Mouse (Mus musculus) liver, embryonic 11.5 days (tissue): Measurements from ENCODE around the gene Slc39a7. TPM values are rescaled to one million over a fixed set of nuclear protein-coding genes. Genes with fewer than 3 reads are reported as not detected.
"Not testable (repeated sequence)": the region's sequence is repeated elsewhere in the genome, so short reads cannot be mapped to it uniquely, and the experiment has no call there.

Source experiments
- ATAC-seq: fragments of 200-750 bp; cut with Nextera tagmentation; replicated peaks from 2 replicates; pipeline ENCODE4 v1.8.0; 2017; ENCODE audit warnings: moderate number of reproducible peaks, mild to moderate bottlenecking, moderate TSS enrichment, moderate library complexity; ENCODE audit not compliant: low FRiP score
- DNase-seq: peaks from one replicate; pipeline ENCODE4 v3.0.0-alpha.2; 2017; ENCODE audit warnings: low spot score
- H3K27ac ChIP-seq: fragments of 300-500 bp; sonication (generic); 2 replicates; pipeline ENCODE4 v1.5.1; 2014; ENCODE audit warnings: mild to moderate bottlenecking, low read depth, low read length, control low read depth
- H3K27me3 ChIP-seq: fragments of 300-500 bp; sonication (generic); replicated peaks from 2 replicates; pipeline ENCODE4 v1.6.1; 2014; ENCODE audit warnings: low read length, mixed read lengths; ENCODE audit not compliant: control insufficient read depth, insufficient read depth
- H3K36me3 ChIP-seq: fragments of 300-500 bp; sonication (generic); 2 replicates; pipeline ENCODE4 v1.6.1; 2014; ENCODE audit warnings: mild to moderate bottlenecking, low read length, moderate library complexity, mixed read lengths; ENCODE audit not compliant: control insufficient read depth, insufficient read depth
- H3K4me1 ChIP-seq: fragments of 300-500 bp; sonication (generic); replicated peaks from 2 replicates; pipeline ENCODE4 v1.6.1; 2014; ENCODE audit warnings: low read length, mixed read lengths; ENCODE audit not compliant: control insufficient read depth, insufficient read depth
- H3K4me2 ChIP-seq: fragments of 300-500 bp; sonication (generic); 2 replicates; pipeline ENCODE4 v1.6.1; 2014; ENCODE audit warnings: mild to moderate bottlenecking, control low read depth, moderate library complexity
- H3K4me3 ChIP-seq: fragments of 300-500 bp; sonication (generic); 2 replicates; pipeline ENCODE4 v1.5.1; 2014; ENCODE audit warnings: low read depth, low read length, control low read depth
- H3K9ac ChIP-seq: fragments of 300-500 bp; sonication (generic); 2 replicates; pipeline ENCODE4 v1.6.1; 2014; ENCODE audit warnings: low read depth, low read length, control low read depth
- H3K9me3 ChIP-seq: fragments of 300-500 bp; sonication (generic); 2 replicates; pipeline ENCODE4 v1.6.1; 2016; ENCODE audit warnings: low read length, inconsistent platforms, mixed read lengths; ENCODE audit not compliant: control insufficient read depth
- WGBS: fragments of 180-500 bp; shearing (Covaris S2); extraction: QIAGEN DNeasy Blood & Tissue Kit; methylation state at CpG from one replicate; pipeline ENCODE4 v1.1.7; 2014; 5-methylcytosine and 5-hydroxymethylcytosine counted together
- polyA plus RNA-seq: library from polyadenylated mRNA; unstranded; fragments of >200 nt; fragmentation: Nextera tagmentation; extraction: Ambion mirVana; gene quantifications from 2 replicates; pipeline ENCODE4 v1.2.1, GENCODE M21; 2014

The Slc39a7 gene
- polyA plus RNA-seq, 1 experiment from 2014 or later: 75.9 TPM

DNA sequence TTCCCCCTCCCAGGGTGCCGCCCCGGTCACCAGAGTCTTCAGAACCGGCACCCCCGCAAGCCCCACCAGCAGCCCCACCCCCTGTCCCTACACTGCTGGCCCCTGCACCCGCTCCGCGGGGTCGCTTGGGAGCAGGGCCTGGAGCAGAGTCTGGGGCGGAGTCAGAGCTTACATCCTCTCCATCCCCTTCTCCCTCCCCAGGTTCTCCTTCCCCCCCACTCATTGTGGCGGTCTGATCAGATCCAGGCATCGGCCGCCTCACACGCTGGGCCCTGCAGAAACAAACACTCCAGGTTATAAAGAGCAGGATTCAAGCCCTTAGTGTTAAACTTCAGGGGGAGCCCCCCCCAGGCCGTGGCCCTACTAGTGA is 9.1 kb downstream of the Slc39a7 start:
- Histone ChIP-seq H3K9ac (no peak overlapping the region), H3K27me3 (no peaks in the 10 kb centered on the region), H3K4me2 (no peak overlapping the region), H3K4me3 (no peak overlapping the region), H3K4me1 (peaks cover 22% of the 10 kb centered on the region), H3K36me3 (peaks cover 19% of the 10 kb centered on the region), H3K9me3 (peaks cover 15% of the 10 kb centered on the region; the same call in 1 of the 2 replicates), H3K27ac (no peak overlapping the region)
- 89% methylated on average over 14 of the region's 14 CpGs for WGBS
- no peak for ATAC-seq
- DNase-seq: no peak

- H3K27me3 ChIP-seq: no peaks in the 10 kb centered on the region
- DNase-seq (no peak), ATAC-seq (no peak)
- peaks cover 18% of the 10 kb centered on the region for H3K4me1 ChIP-seq
- H3K9ac ChIP-seq: no peak overlapping the region
- no peak overlapping the region for H3K27ac ChIP-seq
- no peak overlapping the region for H3K4me2 ChIP-seq
- H3K4me3 ChIP-seq: no peak overlapping the region
- peaks cover 15% of the 10 kb centered on the region; the same call in 1 of the 2 replicates for H3K9me3 ChIP-seq
- WGBS: 94% methylated on average over 22 of the region's 23 CpGs
- H3K36me3 ChIP-seq: peaks cover 19% of the 10 kb centered on the region
Observed at GRCm38 (mm10) chr17:34021539-34022413, 9.7 kb downstream of the Slc39a7 start.

- H3K4me3 ChIP-seq: no peak overlapping the region
- H3K4me2 ChIP-seq: no peak overlapping the region
- H3K9me3 ChIP-seq: no peaks in the 10 kb centered on the region
- no peak overlapping the region for H3K9ac ChIP-seq
- H3K27me3 ChIP-seq: no peaks in the 10 kb centered on the region
- DNase-seq (no peak), ATAC-seq (no peak)
- WGBS: 93% methylated on average over 8 of the region's 8 CpGs
- no peaks in the 10 kb centered on the region for H3K36me3 ChIP-seq
- H3K27ac ChIP-seq: no peak overlapping the region
- no peaks in the 10 kb centered on the region for H3K4me1 ChIP-seq
Observed at GRCm38 (mm10) chr17:34013436-34013835, 18.0 kb downstream of the Slc39a7 start.

GRCm38 (mm10) chr17:34010156-34010555 is 21.3 kb downstream of the Slc39a7 start:
- H3K4me3 ChIP-seq: no peak overlapping the region
- no peak overlapping the region for H3K27ac ChIP-seq
- no peaks in the 10 kb centered on the region for H3K27me3 ChIP-seq
- 63% methylated on average over 5 of the region's 5 CpGs for WGBS
- H3K4me1 ChIP-seq: no peaks in the 10 kb centered on the region
- DNase-seq (no peak), ATAC-seq (no peak)
- no peak overlapping the region for H3K4me2 ChIP-seq
- no peak overlapping the region for H3K9ac ChIP-seq
- H3K9me3 ChIP-seq: no peaks in the 10 kb centered on the region
- no peaks in the 10 kb centered on the region for H3K36me3 ChIP-seq

GRCm38 (mm10) chr17:34006570-34006969 is 24.9 kb downstream of the Slc39a7 start:
- Histone ChIP-seq H3K9me3 (no peaks in the 10 kb centered on the region), H3K4me1 (no peaks in the 10 kb centered on the region), H3K4me2 (no peak overlapping the region), H3K27ac (no peak overlapping the region), H3K36me3 (no peaks in the 10 kb centered on the region), H3K9ac (no peak overlapping the region), H3K4me3 (no peak overlapping the region), H3K27me3 (peaks cover 2% of the 10 kb centered on the region; the same call in 1 of the 2 replicates)
- DNase-seq (no peak), ATAC-seq (no peak)
- WGBS: 44% methylated on average over 2 of the region's 2 CpGs

- no peak overlapping the region for H3K9ac ChIP-seq
- no peak overlapping the region for H3K4me2 ChIP-seq
- no peaks in the 10 kb centered on the region for H3K36me3 ChIP-seq
- DNase-seq (no peak), ATAC-seq (no peak)
- 5% methylated on average over 5 of the region's 5 CpGs for WGBS
- H3K4me1 ChIP-seq: peaks cover 5% of the 10 kb centered on the region; the same call in 1 of the 2 replicates
- no peak overlapping the region for H3K4me3 ChIP-seq
- H3K27ac ChIP-seq: no peak overlapping the region
- no peaks in the 10 kb centered on the region for H3K9me3 ChIP-seq
- H3K27me3 ChIP-seq: peaks cover 16% of the 10 kb centered on the region
Observed at GRCm38 (mm10) chr17:34003426-34003825, 28.1 kb downstream of the Slc39a7 start.

GRCm38 (mm10) chr17:34000796-34001195 is 30.7 kb downstream of the Slc39a7 start:
- not testable (repeated sequence) for H3K9ac ChIP-seq, H3K4me3 ChIP-seq, ATAC-seq, H3K9me3 ChIP-seq, H3K4me1 ChIP-seq, H3K27ac ChIP-seq, H3K4me2 ChIP-seq, H3K36me3 ChIP-seq, DNase-seq
- H3K27me3 ChIP-seq: peaks cover 16% of the 10 kb centered on the region
- 44% methylated on average over 2 of the region's 2 CpGs for whole genome bisulfite sequencing

GRCm38 (mm10) chr17:34000150-34000537 is 31.3 kb downstream of the Slc39a7 start, which contains the start of gene H2-K1:
H2-K1 (minus strand) TSS chr17:34000347.
- H3K9ac ChIP-seq: peak within 1 kb of the TSS; percentile 66
- H3K4me1 ChIP-seq: peaks cover 5% of the 10 kb centered on the region; the same call in 1 of the 2 replicates
- H3K4me2 ChIP-seq: peak within 1 kb of the TSS; percentile 98
- ATAC-seq (peak; percentile 84), DNase-seq (peak; percentile 74)
- no peaks in the 10 kb centered on the region for H3K9me3 ChIP-seq
- peak within 1 kb of the TSS; percentile 69 for H3K4me3 ChIP-seq
- WGBS: under 1% methylated on average over 30 of the region's 30 CpGs
- H3K27me3 ChIP-seq: peaks cover 16% of the 10 kb centered on the region
- H3K36me3 ChIP-seq: no peaks in the 10 kb centered on the region
- no peak within 1 kb of the TSS; the same call in 1 of the 2 replicates for H3K27ac ChIP-seq
